ENCODE assay signal across 9 mouse cellular contexts in genomic region chr19:59193986-59194820, GRCm38 (mm10). TPM values are rescaled to one million over a fixed set of nuclear protein-coding genes. Genes with fewer than 3 reads are reported as not detected.
DNase-seq lines count a peak whose midpoint lies in the region; ATAC-seq and TF ChIP-seq lines count a peak whose summit lies in the region.
"Had no signal": no experiment of that assay in that cellular context is flagged by ENCODE, and none has a peak within 500 bp of the region (broad histone marks: within the 10 kb centered on the region; RNA-seq: fewer than 3 reads in every experiment).

No protein-coding gene starts in this region.

- DNase-seq in kidney, postnatal 10 days: no peak
- DNase-seq in brain, embryonic 14.5 days (ENCODE audit: low read depth): peak; percentile 56
- peak; percentile 61 for DNase-seq in hindbrain, embryonic 11.5 days (ENCODE audit: low spot score)
- no peak for DNase-seq in layer of hippocampus, postnatal 14 days (ENCODE audit: low spot score in 2 of 2)

- TF ChIP-seq POLR2A in brain, embryonic 14.5 days (IDR thresholded peaks at IDR 0.05; ENCODE audit: borderline replicate concordance, extremely low read depth, insufficient read depth, insufficient read length, poor library complexity, severe bottlenecking): no peak

- ATAC-seq in kidney, embryonic 15.5 days (replicated peaks; ENCODE audit: low FRiP score): no peak
- no peak for ATAC-seq in hindbrain, embryonic 11.5 days (ENCODE audit: low FRiP score)
- ATAC-seq in midbrain, embryonic 16.5 days: no peak
- ATAC-seq in frontal cortex, adult (ENCODE audit: low TSS enrichment): no peak
- ATAC-seq in megakaryocyte progenitor cell, adult 5-6 weeks (replicated peaks; ENCODE audit: poor library complexity): no peak

- WGBS in kidney, embryonic 15.5 days: under 1% methylated on average over 50 of the region's 50 CpGs
- WGBS in hindbrain, embryonic 11.5 days: under 1% methylated on average over 50 of the region's 50 CpGs
- under 1% methylated on average over 50 of the region's 50 CpGs for WGBS in midbrain, embryonic 16.5 days

- H3K9ac ChIP-seq in kidney, embryonic 15.5 days: no peak overlapping the region
- no peak overlapping the region for H3K9ac ChIP-seq in hindbrain, embryonic 11.5 days (ENCODE audit: low read depth, low read length)
- no peak overlapping the region for H3K9ac ChIP-seq in midbrain, embryonic 16.5 days (ENCODE audit: low read depth, low read length)

- no peaks in the 10 kb centered on the region for H3K9me3 ChIP-seq in kidney, embryonic 15.5 days (replicated peaks)
- no peaks in the 10 kb centered on the region for H3K9me3 ChIP-seq in hindbrain, embryonic 11.5 days (ENCODE audit: control insufficient read depth, low read length)
- H3K9me3 ChIP-seq in midbrain, embryonic 16.5 days (replicated peaks; ENCODE audit: control insufficient read depth, low read length, poor library complexity, severe bottlenecking): no peaks in the 10 kb centered on the region

- H3K36me3 ChIP-seq in kidney, embryonic 15.5 days: no peaks in the 10 kb centered on the region
- no peaks in the 10 kb centered on the region for H3K36me3 ChIP-seq in hindbrain, embryonic 11.5 days (ENCODE audit: control insufficient read depth, insufficient read depth, low read length)
- H3K36me3 ChIP-seq in midbrain, embryonic 16.5 days (ENCODE audit: control insufficient read depth, insufficient read depth, low read length): no peaks in the 10 kb centered on the region

- H3K4me2 ChIP-seq in kidney, embryonic 15.5 days: peak overlapping the region; percentile 48
- no peak overlapping the region for H3K4me2 ChIP-seq in hindbrain, embryonic 11.5 days (replicated peaks; ENCODE audit: low read depth, low read length)
- H3K4me2 ChIP-seq in midbrain, embryonic 16.5 days (ENCODE audit: low read length): peak overlapping the region; percentile 29

- no peak overlapping the region for H3K27ac ChIP-seq in kidney, embryonic 15.5 days
- H3K27ac ChIP-seq in hindbrain, embryonic 11.5 days (ENCODE audit: low read depth, low read length): no peak overlapping the region
- no peak overlapping the region for H3K27ac ChIP-seq in midbrain, embryonic 16.5 days (ENCODE audit: low read length)

- no peak for TF ChIP-seq CTCF in brain, embryonic 14.5 days (IDR thresholded peaks at IDR 0.05; ENCODE audit: borderline replicate concordance, extremely low read depth, insufficient read depth, insufficient read length)

- H3K27me3 ChIP-seq in kidney, embryonic 15.5 days: peaks cover 93% of the 10 kb centered on the region
- H3K27me3 ChIP-seq in hindbrain, embryonic 11.5 days (ENCODE audit: control insufficient read depth, insufficient read depth, low read length): peaks cover 80% of the 10 kb centered on the region
- peaks cover 55% of the 10 kb centered on the region for H3K27me3 ChIP-seq in midbrain, embryonic 16.5 days (ENCODE audit: control insufficient read depth, insufficient read depth, low read depth, low read length)

- H3K4me3 ChIP-seq in kidney, embryonic 15.5 days (replicated peaks): peak overlapping the region; percentile 26
- no peak overlapping the region for H3K4me3 ChIP-seq in hindbrain, embryonic 11.5 days (ENCODE audit: low read depth, low read length)
- H3K4me3 ChIP-seq in midbrain, embryonic 16.5 days (ENCODE audit: low read depth, low read length): peak overlapping the region; percentile 16

- peaks cover 14% of the 10 kb centered on the region for H3K4me1 ChIP-seq in kidney, embryonic 15.5 days
- no peaks in the 10 kb centered on the region for H3K4me1 ChIP-seq in hindbrain, embryonic 11.5 days (replicated peaks; ENCODE audit: control insufficient read depth, insufficient read depth, low read length)
- H3K4me1 ChIP-seq in midbrain, embryonic 16.5 days (ENCODE audit: control insufficient read depth, insufficient read depth, low read length): peaks cover 2% of the 10 kb centered on the region; the same call in 1 of the 2 replicates

RNA-seq across cellular contexts. Expression of gene Vax1, which starts 24.3 kb away (rescaled TPM):
- polyA plus RNA-seq in kidney, embryonic 15.5 days (2015; fragmentation: Nextera tagmentation; extraction: Ambion mirVana): not detected in 2 replicates
- polyA plus RNA-seq in brain, embryonic 14.5 days (2012; rRNA removed): 10.5 and 22.5 TPM in 2 replicates
- 0.14 TPM in 1 of 2 replicates, not detected in the other for polyA plus RNA-seq in hindbrain, embryonic 11.5 days (2014; fragmentation: Nextera tagmentation; extraction: Ambion mirVana)
- polyA plus RNA-seq in midbrain, embryonic 16.5 days (2015; fragmentation: Nextera tagmentation; extraction: Ambion mirVana): 0.36 and 0.41 TPM in 2 replicates
- total RNA-seq in layer of hippocampus, postnatal 14 days (2021): 1 to 10 TPM; 1.2 to 2.4 TPM
- total RNA-seq in megakaryocyte progenitor cell, adult 5-6 weeks (2015): not detected in 2 replicates
- total RNA-seq in megakaryocyte progenitor cell, adult 5-6 weeks (2017): not detected in 2 replicates

RNA-seq across cellular contexts. Expression of gene Kcnk18, which starts 24.8 kb away (rescaled TPM):
- not detected in 2 replicates for polyA plus RNA-seq in kidney, embryonic 15.5 days (2015; fragmentation: Nextera tagmentation; extraction: Ambion mirVana)
- polyA plus RNA-seq in brain, embryonic 14.5 days (2012; rRNA removed): not detected in 2 replicates
- not detected in 2 replicates for polyA plus RNA-seq in hindbrain, embryonic 11.5 days (2014; fragmentation: Nextera tagmentation; extraction: Ambion mirVana)
- polyA plus RNA-seq in midbrain, embryonic 16.5 days (2015; fragmentation: Nextera tagmentation; extraction: Ambion mirVana): 0.07 TPM in 1 of 2 replicates, not detected in the other
- total RNA-seq in layer of hippocampus, postnatal 14 days (2021): not detected
- not detected in 2 replicates for total RNA-seq in megakaryocyte progenitor cell, adult 5-6 weeks (2015)
- not detected in 2 replicates for total RNA-seq in megakaryocyte progenitor cell, adult 5-6 weeks (2017)
- total RNA-seq: left cerebral cortex, postnatal 36 days had no signal

Comparison
In these comparisons a context has a peak if more than half of its experiments do, and no peak if none do; other contexts are left out.
1. DNase-seq: peak in brain, embryonic 14.5 days (single experiment) and hindbrain, embryonic 11.5 days (single experiment); none in kidney, postnatal 10 days (single experiment) and layer of hippocampus, postnatal 14 days (0 of 2).